Mouse (Mus musculus) E14TG2a.4 (cell line): ENCODE measurements around the gene E130114P18Rik.

Experiments
- CTCF ChIP-seq: conservative IDR thresholded peaks from 2 replicates; pipeline ENCODE4 v1.5.1; 2014; ENCODE audit warnings: low read length
- NANOG ChIP-seq: IDR thresholded peaks from 2 replicates; pipeline ENCODE4 v1.6.1; 2014; ENCODE audit warnings: borderline replicate concordance, low read length, mixed read lengths
- POU5F1 ChIP-seq: IDR thresholded peaks from 2 replicates; pipeline ENCODE4 v1.6.1; 2014; ENCODE audit warnings: low read length, borderline replicate concordance

GRCm38 (mm10) chr4:97782069-97782468 is 4.2 kb upstream of the E130114P18Rik start:
- TF ChIP-seq CTCF (no peak), POU5F1 (no peak), NANOG (no peak)
